Mouse (Mus musculus) midbrain, embryonic 11.5 days (tissue): Measurements from ENCODE around the gene Tcf25. TPM values are rescaled to one million over a fixed set of nuclear protein-coding genes. Genes with fewer than 3 reads are reported as not detected.
A peak's percentile ranks its signal among the peaks of the same experiment; 100 is the strongest.

Source experiments
- ATAC-seq: fragments of 200-750 bp; cut with Nextera tagmentation; 2 replicates; pipeline ENCODE4 v1.8.0; 2017; ENCODE audit warnings: moderate TSS enrichment, moderate library complexity; ENCODE audit not compliant: low FRiP score
- DNase-seq: peaks from one replicate; pipeline ENCODE4 v3.0.0; 2015; ENCODE audit warnings: low spot score; ENCODE audit errors: missing footprints
- H3K27ac ChIP-seq: fragments of 300-500 bp; sonication (generic); 2 replicates; pipeline ENCODE4 v1.5.1; 2014; ENCODE audit warnings: low read depth, low read length
- H3K27me3 ChIP-seq: fragments of 300-500 bp; sonication (generic); 2 replicates; pipeline ENCODE4 v1.6.1; 2014; ENCODE audit warnings: mild to moderate bottlenecking, low read length, moderate library complexity, mixed read lengths; ENCODE audit not compliant: control insufficient read depth, insufficient read depth
- H3K36me3 ChIP-seq: fragments of 300-500 bp; sonication (generic); 2 replicates; pipeline ENCODE4 v1.6.1; 2014; ENCODE audit warnings: mild to moderate bottlenecking, low read length, moderate library complexity, mixed read lengths; ENCODE audit not compliant: control insufficient read depth, insufficient read depth
- H3K4me1 ChIP-seq: fragments of 300-500 bp; sonication (generic); 2 replicates; pipeline ENCODE4 v1.6.1; 2014; ENCODE audit warnings: low read length; ENCODE audit not compliant: control insufficient read depth, insufficient read depth
- H3K4me2 ChIP-seq: fragments of 300-500 bp; sonication (generic); 2 replicates; pipeline ENCODE4 v1.6.1; 2014; ENCODE audit warnings: mild to moderate bottlenecking, moderate library complexity
- H3K4me3 ChIP-seq: fragments of 300-500 bp; sonication (generic); 2 replicates; pipeline ENCODE4 v1.5.1; 2014; ENCODE audit warnings: low read depth, low read length
- H3K9ac ChIP-seq: fragments of 300-500 bp; sonication (generic); 2 replicates; pipeline ENCODE4 v1.6.1; 2014; ENCODE audit warnings: low read length
- H3K9me3 ChIP-seq: fragments of 300-500 bp; sonication (generic); 2 replicates; pipeline ENCODE4 v1.6.1; 2016; ENCODE audit warnings: low read length; ENCODE audit not compliant: control insufficient read depth
- WGBS: fragments of 180-500 bp; shearing (Covaris S2); extraction: QIAGEN DNeasy Blood & Tissue Kit; methylation state at CpG from one replicate; pipeline ENCODE4 v1.1.7; 2014; 5-methylcytosine and 5-hydroxymethylcytosine counted together
- polyA plus RNA-seq: library from polyadenylated mRNA; unstranded; fragments of >200 nt; fragmentation: Nextera tagmentation; extraction: Ambion mirVana; gene quantifications from 2 replicates; pipeline ENCODE4 v1.2.1, GENCODE M21; 2014

Tcf25 gene
- polyA plus RNA-seq: 171 and 181 TPM in 2 replicates

- WGBS: under 1% methylated on average over 66 of the region's 75 CpGs
- DNase-seq (peak; percentile 99), ATAC-seq (peak; percentile 91)
- peaks cover 9% of the 10 kb centered on the region for H3K4me1 ChIP-seq
- H3K9ac ChIP-seq: peak within 1 kb of the TSS; percentile 75
- no peaks in the 10 kb centered on the region for H3K9me3 ChIP-seq
- H3K27me3 ChIP-seq: no peaks in the 10 kb centered on the region
- no peaks in the 10 kb centered on the region for H3K36me3 ChIP-seq
- peak within 1 kb of the TSS; percentile 89 for H3K27ac ChIP-seq
- peak within 1 kb of the TSS; percentile 78 for H3K4me2 ChIP-seq
- H3K4me3 ChIP-seq: peak within 1 kb of the TSS; percentile 80
Measured at GRCm38 (mm10) chr8:123373403-123374238, at the start of gene Tcf25. TSS of gene Tcf25 (plus strand) at chr8:123373753.

DNA sequence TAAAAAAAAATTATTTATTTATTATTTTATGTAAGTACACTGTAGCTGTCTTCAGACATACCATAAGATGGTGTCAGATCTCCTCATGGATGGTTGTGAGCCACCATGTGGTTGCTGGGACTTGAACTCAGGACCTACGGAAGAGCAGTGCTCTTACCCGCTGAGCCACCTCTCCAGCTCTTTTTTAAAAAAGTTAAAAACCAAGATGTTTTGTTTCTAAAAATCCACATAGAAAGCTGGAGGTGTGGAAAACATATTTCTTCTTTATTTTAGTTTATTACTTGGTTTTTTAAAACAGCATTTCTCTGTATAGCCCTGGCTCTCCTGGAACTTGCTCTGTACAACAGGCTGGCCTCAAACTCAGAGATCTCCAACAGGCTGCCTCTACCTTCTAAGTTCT is 45.0 kb upstream of the Tcf25 start:
- H3K27me3 ChIP-seq: no peaks in the 10 kb centered on the region
- ATAC-seq: no peak
- no peak overlapping the region for H3K27ac ChIP-seq
- WGBS: 96% methylated on average over 2 of the region's 2 CpGs
- no peaks in the 10 kb centered on the region for H3K36me3 ChIP-seq
- peak; percentile 51 for DNase-seq
- H3K4me2 ChIP-seq: no peak overlapping the region
- no peak overlapping the region for H3K4me3 ChIP-seq
- H3K9me3 ChIP-seq: no peaks in the 10 kb centered on the region
- H3K9ac ChIP-seq: no peak overlapping the region
- peaks cover 3% of the 10 kb centered on the region; the same call in 1 of the 2 replicates for H3K4me1 ChIP-seq

- Histone ChIP-seq H3K4me2 (no peak overlapping the region), H3K27me3 (no peaks in the 10 kb centered on the region), H3K4me1 (peaks cover 10% of the 10 kb centered on the region), H3K36me3 (no peaks in the 10 kb centered on the region), H3K4me3 (no peak overlapping the region), H3K9me3 (no peaks in the 10 kb centered on the region), H3K27ac (no peak overlapping the region), H3K9ac (no peak overlapping the region)
- ATAC-seq (no peak), DNase-seq (no peak)
- 91% methylated on average over 4 of the region's 4 CpGs for WGBS
Measured at GRCm38 (mm10) chr8:123329350-123329749, 44.2 kb upstream of the Tcf25 start.

GRCm38 (mm10) chr8:123329961-123330360 is 43.6 kb upstream of the Tcf25 start:
- Histone ChIP-seq H3K27ac (no peak overlapping the region), H3K4me3 (no peak overlapping the region), H3K9ac (no peak overlapping the region), H3K27me3 (no peaks in the 10 kb centered on the region), H3K4me1 (peaks cover 12% of the 10 kb centered on the region), H3K4me2 (no peak overlapping the region), H3K36me3 (no peaks in the 10 kb centered on the region), H3K9me3 (no peaks in the 10 kb centered on the region)
- 67% methylated on average over 5 of the region's 5 CpGs for WGBS
- DNase-seq: no peak
- no peak for ATAC-seq

DNA sequence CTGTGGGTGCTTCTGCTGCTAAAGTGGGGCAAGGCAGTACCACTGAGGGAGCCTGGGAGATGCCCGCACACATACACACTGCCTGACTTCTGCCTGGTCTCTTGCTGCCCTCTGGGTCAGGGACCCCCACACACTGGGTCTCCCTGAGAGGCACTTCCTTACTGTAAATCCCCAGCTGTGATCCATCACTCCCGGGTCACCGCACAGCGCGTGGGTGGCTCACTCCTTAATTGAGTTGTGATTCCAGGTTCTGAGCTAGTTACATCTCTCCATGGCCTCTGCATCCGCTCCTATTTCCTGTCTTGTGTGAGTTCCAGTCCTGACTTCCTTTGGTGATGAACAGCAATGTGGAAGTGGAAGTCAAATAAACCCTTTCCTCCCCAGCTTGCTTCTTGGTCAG is 42.9 kb upstream of the Tcf25 start:
- DNase-seq (no peak), ATAC-seq (no peak)
- Histone ChIP-seq H3K36me3 (no peaks in the 10 kb centered on the region), H3K27ac (no peak overlapping the region), H3K4me1 (peaks cover 12% of the 10 kb centered on the region), H3K27me3 (no peaks in the 10 kb centered on the region), H3K4me3 (no peak overlapping the region), H3K4me2 (no peak overlapping the region), H3K9ac (no peak overlapping the region), H3K9me3 (no peaks in the 10 kb centered on the region)
- 86% methylated on average over 6 of the region's 6 CpGs for WGBS

GRCm38 (mm10) chr8:123331301-123331700 is 42.3 kb upstream of the Tcf25 start:
- Histone ChIP-seq H3K9me3 (no peaks in the 10 kb centered on the region), H3K36me3 (no peaks in the 10 kb centered on the region), H3K9ac (no peak overlapping the region), H3K27me3 (no peaks in the 10 kb centered on the region), H3K27ac (no peak overlapping the region), H3K4me3 (no peak overlapping the region), H3K4me1 (peaks cover 12% of the 10 kb centered on the region), H3K4me2 (no peak overlapping the region)
- DNase-seq: no peak
- ATAC-seq: no peak
- WGBS: 85% methylated on average over 2 of the region's 2 CpGs

DNA sequence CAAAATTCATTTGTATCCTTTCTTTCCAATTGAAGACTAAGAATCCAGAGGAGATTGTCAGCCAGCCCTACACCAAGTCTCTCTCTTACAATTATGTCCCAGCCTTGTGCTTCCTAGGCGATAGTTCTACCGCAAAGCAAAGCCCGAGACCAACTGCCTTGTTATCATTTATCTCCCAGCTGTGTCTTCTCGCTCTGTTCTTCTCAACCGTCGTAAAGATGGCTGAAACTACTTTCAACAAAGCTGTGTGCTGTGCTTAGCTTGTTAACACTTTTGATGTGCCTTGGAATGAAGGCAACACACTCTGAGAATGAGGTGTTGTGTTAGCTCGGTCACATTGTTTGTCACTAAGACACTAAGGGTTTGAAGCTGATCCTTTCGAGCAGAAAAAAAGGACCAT is 41.7 kb upstream of the Tcf25 start:
- H3K27ac ChIP-seq: peak overlapping the region; percentile 57; the same call in 1 of the 2 replicates
- H3K4me2 ChIP-seq: peak overlapping the region; percentile 88
- 43% methylated on average over 8 of the region's 8 CpGs for WGBS
- no peak for ATAC-seq
- no peaks in the 10 kb centered on the region for H3K36me3 ChIP-seq
- no peaks in the 10 kb centered on the region for H3K9me3 ChIP-seq
- no peak for DNase-seq
- no peaks in the 10 kb centered on the region for H3K27me3 ChIP-seq
- H3K4me3 ChIP-seq: peak overlapping the region; percentile 87
- H3K4me1 ChIP-seq: peaks cover 12% of the 10 kb centered on the region
- H3K9ac ChIP-seq: peak overlapping the region; percentile 90

DNA sequence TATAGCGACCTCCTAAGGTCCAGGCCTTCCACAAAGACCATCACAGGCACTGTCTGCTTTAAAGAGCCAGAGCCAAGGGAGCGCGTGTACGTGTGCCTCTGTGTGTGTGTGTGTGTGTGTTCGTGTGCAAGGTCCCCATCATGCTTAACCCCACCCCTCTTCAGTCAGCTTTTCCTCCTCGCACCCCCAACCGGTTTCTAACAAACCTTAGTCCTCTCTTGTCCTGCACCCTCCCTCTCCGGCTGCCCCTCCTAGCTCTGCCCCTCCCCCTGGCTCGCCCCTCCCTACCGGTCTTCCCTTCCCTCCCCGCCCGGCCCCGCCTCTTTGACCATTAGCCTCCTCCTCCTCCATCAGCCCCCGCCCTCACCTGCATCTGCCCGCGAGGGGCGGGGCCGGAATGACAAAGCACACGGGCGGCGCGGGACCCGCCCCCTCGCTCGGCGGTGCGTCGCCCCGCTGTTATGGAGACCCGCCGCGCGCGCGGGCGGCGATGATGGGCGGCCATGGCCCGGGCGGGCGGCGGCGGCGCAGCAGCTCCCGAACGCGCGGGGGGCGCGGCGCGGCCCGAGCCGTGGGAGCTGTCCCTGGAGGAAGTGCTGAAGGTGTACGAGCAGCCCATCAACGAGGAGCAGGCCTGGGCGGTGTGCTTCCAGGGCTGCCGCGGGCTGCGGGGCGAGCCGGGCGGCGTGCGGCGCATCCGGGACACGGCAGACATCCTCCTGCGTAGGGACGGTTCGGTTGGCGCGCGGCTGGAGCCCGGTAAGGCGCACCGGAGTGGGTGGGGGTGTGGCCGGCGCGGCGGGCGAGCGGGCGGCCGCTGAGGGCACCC is 41.1 kb upstream of the Tcf25 start, which contains the start of gene Spire2:
TSS of gene Spire2 (plus strand) at position 452 of the 829 bp plus-strand sequence.
- under 1% methylated on average over 68 of the region's 85 CpGs for WGBS
- H3K9ac ChIP-seq: peak within 1 kb of the TSS; percentile 90
- H3K9me3 ChIP-seq: no peaks in the 10 kb centered on the region

More for the DNA sequence above, 41.1 kb upstream of the Tcf25 start, which contains the start of gene Spire2:
- Histone ChIP-seq H3K36me3 (no peaks in the 10 kb centered on the region), H3K4me1 (peaks cover 12% of the 10 kb centered on the region), H3K27me3 (no peaks in the 10 kb centered on the region), H3K27ac (peak within 1 kb of the TSS; percentile 68), H3K4me2 (peak within 1 kb of the TSS; percentile 88), H3K4me3 (peak within 1 kb of the TSS; percentile 87)
- DNase-seq (peak; percentile 96), ATAC-seq (peak; percentile 88)
